Mouse (Mus musculus) liver, embryonic 14.5 days (tissue): ENCODE results near the gene Sap30. TPM values are rescaled to one million over a fixed set of nuclear protein-coding genes. Genes with fewer than 3 reads are reported as not detected.
"Not testable (repeated sequence)": the region's sequence is repeated elsewhere in the genome, so short reads cannot be mapped to it uniquely, and the experiment has no call there.

Experiments used
- ATAC-seq: fragments of 200-750 bp; cut with Nextera tagmentation; 2 replicates; pipeline ENCODE4 v1.8.0; 2017; ENCODE audit warnings: moderate number of reproducible peaks, mild to moderate bottlenecking, moderate library complexity; ENCODE audit not compliant: insufficient read depth
- DNase-seq, 3 experiments: peaks; one replicate each; pipeline ENCODE4 v3.0.0-alpha.2; 2012 to 2013; ENCODE audit warnings: low read depth in 3 of 3, low spot score in 3 of 3
- H3K27ac ChIP-seq: fragments of 300-500 bp; sonication (generic); 2 replicates; pipeline ENCODE4 v1.5.1; 2014; ENCODE audit warnings: moderate library complexity, mild to moderate bottlenecking, control low read depth, inconsistent platforms
- H3K27me3 ChIP-seq: fragments of 300-500 bp; sonication (generic); 2 replicates; pipeline ENCODE4 v1.6.1; 2014; ENCODE audit warnings: mild to moderate bottlenecking, low read length, moderate library complexity; ENCODE audit not compliant: control insufficient read depth, insufficient read depth
- H3K36me3 ChIP-seq: fragments of 300-500 bp; sonication (generic); replicated peaks from 2 replicates; pipeline ENCODE4 v1.6.1; 2014; ENCODE audit warnings: low read depth; ENCODE audit not compliant: control insufficient read depth, insufficient read depth
- H3K4me1 ChIP-seq, 2 experiments: fragments of 200-500 bp in 1 of 2; fragments of 300-500 bp in 1 of 2; sonication (generic) in 1 of 2; replicated peaks; 2 replicates each; pipeline ENCODE4 v1.6.1; 2012 to 2014; ENCODE audit warnings: antibody characterized with exemption in 1 of 2, inconsistent platforms in 1 of 2, low read length in 1 of 2; ENCODE audit not compliant: control insufficient read depth in 2 of 2, insufficient read depth in 2 of 2
- H3K4me2 ChIP-seq: fragments of 300-500 bp; sonication (generic); 2 replicates; pipeline ENCODE4 v1.6.1; 2014; ENCODE audit warnings: low read depth, mild to moderate bottlenecking, control low read depth, moderate library complexity
- H3K4me3 ChIP-seq, 2 experiments: fragments of 200-500 bp in 1 of 2; fragments of 300-500 bp in 1 of 2; sonication (generic) in 1 of 2; 2 replicates each; pipeline ENCODE4 v1.5.1; 2012 to 2014; ENCODE audit warnings: low read depth in 2 of 2, low read length in 2 of 2, mild to moderate bottlenecking in 2 of 2, control low read depth in 1 of 2, inconsistent platforms in 1 of 2, moderate library complexity in 1 of 2; ENCODE audit not compliant: insufficient read depth in 1 of 2
- H3K9ac ChIP-seq: fragments of 300-500 bp; sonication (generic); replicated peaks from 2 replicates; pipeline ENCODE4 v1.6.1; 2014; ENCODE audit warnings: mild to moderate bottlenecking, control low read depth, moderate library complexity
- H3K9me3 ChIP-seq: fragments of 300-500 bp; sonication (generic); 2 replicates; pipeline ENCODE4 v1.6.1; 2016; ENCODE audit warnings: low read length, mixed read lengths; ENCODE audit not compliant: control insufficient read depth
- CTCF ChIP-seq: IDR thresholded peaks from 2 replicates; pipeline ENCODE4 v1.5.1; 2016; ENCODE audit warnings: antibody characterized with exemption, low read depth, control low read depth
- EP300 ChIP-seq: IDR thresholded peaks from 2 replicates; pipeline ENCODE4 v1.6.1; 2016; ENCODE audit warnings: antibody characterized with exemption, low read depth
- WGBS: fragments of 180-500 bp; shearing (Covaris S2); extraction: QIAGEN DNeasy Blood & Tissue Kit; methylation state at CpG from one replicate; pipeline ENCODE4 v1.1.7; 2014; ENCODE audit not compliant: insufficient replicate concordance; 5-methylcytosine and 5-hydroxymethylcytosine counted together
- polyA plus RNA-seq, 2 experiments: library from polyadenylated mRNA; depleted of rRNA in 1 of 2; stranded (reverse) in 1 of 2; unstranded in 1 of 2; fragments of >200 nt; fragmentation: Nextera tagmentation in 1 of 2; extraction: Ambion mirVana in 1 of 2; gene quantifications; 2 replicates each; pipeline versions ENCODE4 v1.2.1 to v1.2.3; 2012 to 2014

The Sap30 gene
- polyA plus RNA-seq, 2 experiments: 10.6 to 14.4 TPM

DNA sequence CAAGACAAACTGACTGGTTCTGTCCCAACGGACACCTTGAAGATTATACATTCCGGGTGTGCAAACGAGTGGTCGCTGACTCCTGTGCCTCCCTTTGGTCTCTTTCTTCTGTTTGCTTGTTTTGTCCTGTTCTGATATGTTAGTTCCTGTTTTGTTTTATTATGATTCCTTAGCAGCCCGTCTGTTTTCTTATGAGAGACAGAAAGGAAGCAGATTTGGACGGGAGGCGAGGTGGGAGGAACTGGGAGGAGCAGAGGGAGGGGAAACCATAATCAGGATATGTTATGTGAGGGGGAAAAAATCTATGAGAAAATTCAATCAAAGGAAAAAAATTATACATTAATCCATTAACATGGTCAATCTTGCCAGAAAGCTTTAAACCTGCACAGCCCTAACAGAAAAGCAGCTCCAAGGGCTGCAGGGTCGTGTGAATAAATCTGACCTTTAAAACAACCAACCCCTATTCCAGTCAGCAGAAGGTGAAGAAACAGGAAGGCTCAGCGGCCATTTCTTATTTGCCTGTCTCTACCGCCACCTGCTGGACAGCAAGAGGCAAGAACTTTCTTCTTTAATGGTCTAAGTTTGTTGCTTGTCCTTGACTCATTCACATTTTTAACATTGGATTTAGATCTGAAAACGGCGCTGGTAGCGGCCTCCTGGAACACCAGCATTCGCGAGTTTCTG, 43.1 kb upstream of the Sap30 start:
- 0 out of 2 replicates have a peak, but pooled peaks have one; percentile 33 for ATAC-seq
- peak overlapping the region; percentile 6 for H3K4me2 ChIP-seq
- no peak overlapping the region for H3K27ac ChIP-seq
- no peaks in the 10 kb centered on the region for H3K9me3 ChIP-seq
- no peaks in the 10 kb centered on the region for H3K27me3 ChIP-seq
- TF ChIP-seq EP300: no peak
- TF ChIP-seq CTCF: peak; percentile 90
- H3K4me1 ChIP-seq: 0 out of 4 replicates have a peak, but pooled peaks cover 0 to 3% of the 10 kb centered on the region in 2 experiments
- no peak overlapping the region for H3K4me3 ChIP-seq
- DNase-seq: peak; percentile 61 to 70 (median 68)
- no peaks in the 10 kb centered on the region for H3K36me3 ChIP-seq
- H3K9ac ChIP-seq: no peak overlapping the region
- 22% methylated on average over 15 of the region's 15 CpGs for WGBS

- no peaks in the 10 kb centered on the region for H3K9me3 ChIP-seq
- DNase-seq (no peak), ATAC-seq (no peak)
- no peaks in the 10 kb centered on the region for H3K36me3 ChIP-seq
- H3K27ac ChIP-seq: no peak overlapping the region
- H3K4me1 ChIP-seq: 0 out of 4 replicates have a peak, but pooled peaks cover 0 to 3% of the 10 kb centered on the region in 2 experiments
- no peak overlapping the region for H3K9ac ChIP-seq
- TF ChIP-seq CTCF (no peak), EP300 (no peak)
- 72% methylated on average over 13 of the region's 13 CpGs for WGBS
- H3K4me2 ChIP-seq: peak overlapping the region; percentile 6; the same call in 1 of the 2 replicates
- H3K4me3 ChIP-seq: no peak overlapping the region
- no peaks in the 10 kb centered on the region for H3K27me3 ChIP-seq
Measured at GRCm38 (mm10) chr8:57530238-57530637, 42.6 kb upstream of the Sap30 start.

- no peaks in the 10 kb centered on the region for H3K9me3 ChIP-seq
- no peak overlapping the region for H3K9ac ChIP-seq
- no peak overlapping the region for H3K27ac ChIP-seq
- 83% methylated on average over 1 of the region's 1 CpGs for WGBS
- H3K4me3 ChIP-seq: no peak overlapping the region
- ATAC-seq (no peak), DNase-seq (no peak)
- no peaks in the 10 kb centered on the region for H3K36me3 ChIP-seq
- TF ChIP-seq EP300 (no peak), CTCF (no peak)
- 0 out of 4 replicates have a peak, but pooled peaks cover 0 to 3% of the 10 kb centered on the region in 2 experiments for H3K4me1 ChIP-seq
- no peak overlapping the region for H3K4me2 ChIP-seq
- H3K27me3 ChIP-seq: no peaks in the 10 kb centered on the region
Measured at GRCm38 (mm10) chr8:57528036-57528435, 40.4 kb upstream of the Sap30 start.

- Histone ChIP-seq H3K27me3 (no peaks in the 10 kb centered on the region), H3K9me3 (no peaks in the 10 kb centered on the region), H3K9ac (peak overlapping the region; percentile 39; the same call in 1 of the 2 replicates), H3K4me1 (peaks cover 4 to 19% of the 10 kb centered on the region in 2 experiments), H3K4me3 (peak overlapping the region in 1 of 2 experiments; percentile 14; a peak in 1 of 4 replicates), H3K4me2 (peak overlapping the region; percentile 49), H3K36me3 (peaks cover 26% of the 10 kb centered on the region), H3K27ac (peak overlapping the region; percentile 66)
- peak; percentile 59; the same call in 1 of the 2 replicates for ATAC-seq
- no peak for DNase-seq
- TF ChIP-seq EP300: peak; percentile 82
- TF ChIP-seq CTCF: no peak
- 25% methylated on average over 12 of the region's 12 CpGs for WGBS
Measured at GRCm38 (mm10) chr8:57520186-57520786, 32.6 kb upstream of the Sap30 start.

- Histone ChIP-seq H3K4me2 (no peak overlapping the region), H3K36me3 (peaks cover 48% of the 10 kb centered on the region), H3K9me3 (no peaks in the 10 kb centered on the region), H3K27me3 (no peaks in the 10 kb centered on the region), H3K9ac (no peak overlapping the region), H3K4me3 (no peak overlapping the region), H3K27ac (no peak overlapping the region), H3K4me1 (peaks cover 7 to 21% of the 10 kb centered on the region in 2 experiments)
- DNase-seq (no peak), ATAC-seq (no peak)
- WGBS: 82% methylated on average over 3 of the region's 3 CpGs
- TF ChIP-seq EP300: no peak
- TF ChIP-seq CTCF: no peak
Measured at GRCm38 (mm10) chr8:57517723-57518122, 30.1 kb upstream of the Sap30 start.

GRCm38 (mm10) chr8:57516685-57517084, 29.0 kb upstream of the Sap30 start:
- DNase-seq, ATAC-seq, H3K9ac ChIP-seq, H3K27ac ChIP-seq, H3K4me3 ChIP-seq, H3K9me3 ChIP-seq, H3K4me2 ChIP-seq, H3K27me3 ChIP-seq: not testable (repeated sequence)
- H3K4me1 ChIP-seq: peaks cover 7 to 20% of the 10 kb centered on the region in 2 experiments
- 87% methylated on average over 4 of the region's 5 CpGs for WGBS
- peaks cover 49% of the 10 kb centered on the region for H3K36me3 ChIP-seq
